Mouse (Mus musculus) right cerebral cortex, postnatal 10 days (tissue): ENCODE measurements around the gene Gm49601.

ENCODE experiments used
- DNase-seq, 2 experiments: peaks; one replicate each; pipeline ENCODE4 v3.0.0; 2021; ENCODE audit warnings: low spot score in 2 of 2

Gm49601 gene

DNA sequence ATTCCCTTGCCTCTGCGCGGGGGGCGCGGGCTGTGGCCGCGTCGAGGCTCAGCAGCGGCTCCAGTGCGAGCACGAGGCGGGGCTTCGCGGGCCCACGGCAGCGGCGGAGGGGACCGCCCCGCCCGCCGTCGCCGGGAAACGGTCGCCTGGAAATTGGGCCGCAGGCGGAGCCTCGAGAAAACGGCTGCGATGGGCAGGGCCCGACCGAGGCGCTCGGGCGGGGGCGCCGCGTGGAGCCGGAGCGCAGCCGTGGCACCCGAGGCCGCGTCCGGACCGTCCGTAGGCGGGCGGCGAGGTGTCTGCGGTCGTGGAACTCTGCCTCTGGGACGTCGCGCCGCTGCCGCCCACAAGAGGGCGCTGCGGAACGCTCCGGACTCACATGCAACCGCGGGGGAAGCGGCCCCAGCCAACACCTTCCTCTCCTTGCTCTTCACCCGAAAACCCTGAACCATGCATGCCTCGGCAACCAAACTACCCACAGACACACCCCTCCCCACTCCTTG, at the start of gene Gm49601:
TSS of gene Gm49601 (minus strand) at position 52 of the 503 bp plus-strand sequence.
- DNase-seq, result peak; percentile 88

DNA sequence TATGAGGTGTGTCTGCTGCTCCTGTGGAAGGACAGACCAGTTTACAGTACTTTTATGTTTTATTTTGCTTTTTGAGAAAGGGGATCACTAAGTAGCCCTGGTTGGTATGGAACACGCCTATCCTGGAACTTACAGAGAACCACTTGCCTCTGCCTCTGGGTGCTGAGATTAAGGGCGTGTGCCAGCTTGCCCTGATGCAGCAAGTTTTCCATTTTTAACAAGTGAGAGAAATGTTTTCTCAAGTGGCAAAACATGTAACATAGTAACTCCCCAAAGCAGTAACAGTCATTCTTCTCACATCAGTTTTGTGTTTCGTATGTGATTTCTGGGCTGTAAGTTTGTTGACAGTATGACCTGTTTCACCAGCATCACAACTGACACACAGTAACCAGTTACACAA, 46.8 kb upstream of the Gm49601 start:
- no peak for DNase-seq

DNA sequence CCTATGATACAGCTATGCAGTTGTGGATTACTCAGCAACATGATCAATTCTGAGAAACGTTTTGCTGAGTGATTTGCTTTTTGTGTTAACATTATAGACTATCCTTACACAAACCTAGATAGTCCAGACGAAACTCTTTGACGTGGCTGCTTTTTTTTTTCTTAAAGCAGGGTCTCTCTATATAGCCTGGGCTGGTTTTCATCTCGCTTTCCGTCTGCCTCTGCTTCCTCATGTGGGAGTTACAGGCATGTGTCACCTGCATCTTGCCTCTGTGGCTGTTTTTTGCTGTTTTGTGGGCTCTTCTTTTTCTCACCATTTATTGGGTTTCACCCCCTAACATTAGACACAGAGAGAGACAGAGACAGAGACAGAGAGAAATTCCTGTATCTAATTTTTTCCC, 45.8 kb upstream of the Gm49601 start:
- no peak for DNase-seq

DNA sequence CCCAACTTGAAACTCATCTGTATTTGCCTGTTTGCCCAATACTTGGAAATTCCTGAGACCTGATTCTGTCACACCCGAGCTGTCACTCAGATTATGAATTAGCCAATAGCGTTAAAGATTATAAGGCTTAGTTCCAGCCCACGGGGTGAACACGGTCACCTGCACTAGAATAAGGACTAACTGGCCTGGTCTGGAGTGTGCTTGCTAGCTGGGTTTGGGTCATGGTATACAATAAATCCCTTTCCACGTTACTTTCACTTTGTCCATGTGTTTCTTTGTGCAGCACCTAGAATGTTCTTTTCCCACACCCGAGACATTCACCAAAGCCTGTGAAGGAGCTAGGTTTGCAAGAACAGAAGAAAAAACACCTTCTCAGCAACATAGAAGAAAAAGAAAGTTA, 43.7 kb upstream of the Gm49601 start:
- no peak for DNase-seq

DNA sequence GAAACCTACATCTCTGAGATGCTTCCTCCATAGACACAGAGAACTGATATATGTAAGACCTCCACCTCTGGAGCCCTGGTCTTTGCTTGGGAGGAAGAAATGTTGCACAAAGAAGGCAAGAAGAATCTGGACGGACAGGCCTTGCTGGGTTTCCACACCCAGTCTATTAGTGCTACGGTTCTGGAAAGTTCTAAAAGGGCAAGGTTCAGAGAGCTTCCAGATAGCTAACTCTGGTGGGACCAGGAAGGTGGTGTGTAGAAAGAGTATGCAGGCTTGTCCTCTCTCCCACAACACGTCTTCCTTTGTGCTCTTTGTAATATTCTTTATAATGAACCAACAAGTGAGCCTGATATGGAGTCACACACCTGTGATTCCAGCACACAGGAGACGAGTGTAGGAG, 32.4 kb upstream of the Gm49601 start:
- no peak for DNase-seq

DNA sequence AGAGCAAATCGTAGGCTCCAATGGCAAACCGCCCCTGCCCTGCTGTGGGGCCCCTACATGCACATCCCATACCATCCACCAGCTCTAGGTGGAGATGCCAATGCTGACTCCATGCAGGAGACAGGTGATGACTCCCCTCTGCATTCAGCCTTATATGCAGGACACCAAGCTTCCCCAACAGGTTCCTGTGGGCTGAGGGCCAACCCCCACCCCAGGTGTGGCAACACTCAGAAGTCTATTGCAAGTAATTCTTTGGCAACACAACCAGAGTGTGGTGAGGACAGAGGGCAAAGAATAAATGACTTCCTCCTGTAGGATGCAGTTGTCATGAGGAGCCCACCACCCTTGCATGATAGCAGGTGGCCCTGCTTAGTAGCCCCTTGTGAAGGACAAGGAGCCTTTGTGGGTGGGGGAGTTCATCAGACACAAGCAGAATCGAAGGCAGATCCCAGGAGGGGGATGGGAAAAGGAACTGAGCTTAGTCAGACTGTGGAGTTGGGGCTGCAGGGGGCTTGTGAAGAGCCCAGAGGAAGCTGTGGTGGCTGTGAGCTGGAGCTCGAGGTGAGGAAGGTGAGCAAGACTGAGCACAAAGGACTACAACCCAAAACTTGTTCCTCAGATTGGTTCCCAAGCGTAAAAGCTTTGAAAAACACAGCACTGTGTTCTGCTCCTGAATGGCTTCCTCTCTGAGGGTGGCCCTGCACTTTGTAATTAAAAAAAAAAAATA, 29.3 kb upstream of the Gm49601 start:
- DNase-seq, result no peak

DNA sequence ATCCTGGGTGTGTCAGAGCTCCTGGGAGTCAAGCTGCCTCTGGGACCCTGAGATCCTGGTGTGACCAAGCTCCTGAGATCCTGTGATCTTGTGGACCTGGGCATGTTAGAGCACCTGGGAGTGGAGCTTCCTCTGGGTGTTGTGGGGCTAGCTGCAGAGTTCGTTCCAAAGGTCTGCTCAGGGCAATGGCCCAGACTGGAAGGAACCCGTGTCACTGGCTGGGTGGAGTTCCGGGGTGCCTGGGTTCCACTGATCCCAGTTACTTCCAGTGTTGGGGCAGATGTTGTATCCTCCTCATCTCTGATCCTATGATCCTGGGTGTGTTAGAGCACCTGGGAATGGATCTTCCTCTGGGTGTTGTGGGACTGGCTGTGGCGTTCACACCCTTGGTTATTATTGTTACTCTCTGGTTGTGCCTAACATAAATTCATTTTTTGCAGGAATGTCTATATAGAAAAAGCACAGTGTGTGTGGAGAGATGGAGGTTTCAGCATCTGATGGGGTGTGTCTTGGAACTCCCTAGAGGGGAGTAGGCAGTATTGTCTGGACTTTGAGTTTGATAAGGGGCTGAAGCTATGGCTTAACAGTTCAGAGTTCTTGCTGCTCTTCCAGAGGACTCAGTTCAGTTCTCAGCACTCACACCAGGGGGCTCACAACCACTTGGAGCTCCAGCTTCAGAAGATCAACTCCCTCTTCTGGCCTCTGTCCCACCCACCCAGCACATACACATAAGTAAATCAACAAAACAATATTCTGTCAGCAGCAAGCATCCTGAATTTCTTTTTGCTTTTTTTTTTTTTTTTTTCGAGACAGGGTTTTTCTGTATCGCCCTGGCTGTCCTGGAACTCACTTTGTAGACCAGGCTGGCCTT, 27.3 kb upstream of the Gm49601 start:
- no peak for DNase-seq

DNA sequence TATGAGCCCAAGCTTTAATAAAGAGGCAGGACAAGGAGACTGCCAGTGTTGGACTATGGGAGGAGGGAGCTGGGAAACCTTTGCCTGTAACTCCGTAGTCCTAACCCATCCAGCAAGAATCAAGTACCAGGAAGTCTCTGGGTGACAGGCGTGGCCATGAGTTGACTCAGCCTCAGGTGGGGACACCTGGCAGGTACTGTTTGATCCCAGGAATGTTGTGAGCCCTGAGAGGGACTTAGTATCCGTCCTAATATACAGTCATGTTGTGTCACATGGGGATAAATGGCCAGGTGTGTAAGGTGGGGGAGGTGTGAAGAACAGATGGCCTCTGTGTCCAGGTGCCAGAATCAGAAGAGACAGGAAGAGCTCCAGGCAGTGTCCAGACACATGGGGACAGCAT, 22.9 kb upstream of the Gm49601 start:
- no peak for DNase-seq

DNA sequence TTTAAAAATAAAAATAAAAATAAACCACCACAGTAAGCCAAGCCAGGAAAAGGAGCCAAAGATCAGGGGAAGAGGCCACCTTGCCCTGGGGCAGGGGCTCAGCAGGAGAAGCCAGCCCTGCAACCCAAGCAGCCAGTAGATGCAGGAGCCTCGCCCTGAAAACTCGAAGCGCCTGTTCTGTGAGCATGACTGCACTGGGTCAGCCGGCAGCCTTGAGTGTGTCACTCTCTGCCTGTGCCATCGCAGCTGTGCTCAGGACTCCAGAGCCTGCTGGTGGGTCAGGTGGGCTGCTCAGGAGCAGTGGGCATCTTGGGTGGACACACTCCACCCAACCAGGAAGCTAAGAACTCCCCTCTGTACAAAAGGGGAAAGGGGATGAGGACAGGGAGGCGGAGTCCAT, 19.1 kb upstream of the Gm49601 start:
- no peak for DNase-seq

DNA sequence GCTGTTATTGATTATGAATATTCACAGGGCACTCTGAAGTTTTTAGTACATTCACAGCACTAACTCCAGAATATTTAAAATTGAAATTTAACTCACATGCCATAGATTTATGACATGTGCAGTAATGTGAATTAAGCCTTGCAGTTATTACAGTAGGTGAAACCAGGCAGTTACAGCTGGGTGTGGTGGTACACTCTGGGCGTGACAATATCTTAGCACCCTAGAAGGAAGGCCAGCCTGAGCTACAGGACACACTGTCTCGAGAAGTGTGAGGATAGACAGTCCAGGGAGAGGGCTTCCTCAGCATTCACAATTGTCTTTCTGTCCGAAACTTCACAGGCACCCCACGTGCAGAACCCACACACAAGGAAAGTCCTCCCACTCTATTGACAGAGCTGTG, 18.3 kb upstream of the Gm49601 start:
- DNase-seq, result no peak

DNA sequence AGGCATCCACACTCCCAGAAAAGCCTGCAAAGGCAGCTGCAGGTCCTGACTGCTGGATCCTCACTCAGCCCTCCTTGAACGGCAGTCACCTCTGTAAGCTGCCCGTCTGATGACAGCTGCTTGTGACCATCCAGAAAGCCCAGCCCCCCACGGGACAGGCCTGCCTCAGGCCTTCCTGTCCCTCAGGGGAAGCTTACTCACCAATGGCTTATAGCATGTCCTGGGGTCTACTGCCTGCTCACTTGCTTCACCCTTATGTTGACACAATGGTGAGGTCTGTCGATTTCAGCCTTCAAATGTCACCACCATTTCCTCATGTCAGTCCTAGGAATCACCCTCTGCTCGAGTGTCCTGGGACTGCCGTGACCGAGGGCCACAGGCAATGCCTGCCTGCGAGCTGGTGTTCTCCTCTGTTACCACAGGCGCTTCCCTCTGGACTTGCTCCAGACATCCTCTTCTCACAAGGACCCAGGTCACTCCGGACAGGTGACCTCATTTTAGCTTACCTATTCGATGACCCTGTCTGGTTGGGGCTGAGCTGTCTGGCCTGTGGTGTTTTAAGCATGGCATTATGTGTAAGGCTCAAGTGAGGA, 17.3 kb upstream of the Gm49601 start:
- DNase-seq, result no peak

DNA sequence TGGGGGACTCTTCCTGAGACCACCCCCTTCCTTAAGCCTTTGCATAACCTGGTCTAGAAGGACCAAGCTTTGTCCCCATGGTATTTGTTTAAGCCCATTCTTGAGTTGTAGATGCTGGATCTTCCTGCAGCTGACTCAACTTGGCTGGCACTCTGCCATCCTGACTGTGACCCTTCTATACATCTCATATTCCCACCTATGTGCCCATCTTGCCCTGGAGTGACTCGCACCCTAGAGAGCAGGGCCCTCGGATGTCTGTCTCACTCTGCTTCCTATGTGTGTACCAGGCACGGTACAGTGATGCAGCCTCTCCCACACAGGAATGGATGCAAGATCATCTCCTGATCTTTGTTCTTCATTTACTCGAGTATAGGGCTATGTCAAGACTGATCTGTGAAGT, 16.7 kb upstream of the Gm49601 start:
- no peak for DNase-seq

DNA sequence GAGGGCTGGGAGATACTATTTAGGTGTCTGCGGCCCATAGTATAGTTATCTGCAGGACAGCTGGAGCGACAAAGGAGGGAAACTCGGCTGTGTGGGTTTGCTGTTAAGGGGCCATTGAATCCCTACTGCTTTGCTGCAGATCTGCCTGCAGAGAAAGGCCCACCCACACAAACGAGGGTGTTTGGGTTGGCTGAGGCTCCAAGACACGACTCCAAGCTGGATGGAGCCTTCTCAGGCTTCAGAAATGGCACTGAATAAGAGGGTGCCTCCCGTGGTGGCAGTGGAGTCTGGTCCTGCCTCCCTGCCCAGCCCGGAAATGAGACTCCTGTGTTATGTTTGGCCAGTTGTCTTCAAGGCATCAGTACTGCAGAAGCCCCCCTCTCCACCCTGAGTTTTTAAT, 16.1 kb upstream of the Gm49601 start:
- peak in 1 of 2 experiments; percentile 25 for DNase-seq

DNA sequence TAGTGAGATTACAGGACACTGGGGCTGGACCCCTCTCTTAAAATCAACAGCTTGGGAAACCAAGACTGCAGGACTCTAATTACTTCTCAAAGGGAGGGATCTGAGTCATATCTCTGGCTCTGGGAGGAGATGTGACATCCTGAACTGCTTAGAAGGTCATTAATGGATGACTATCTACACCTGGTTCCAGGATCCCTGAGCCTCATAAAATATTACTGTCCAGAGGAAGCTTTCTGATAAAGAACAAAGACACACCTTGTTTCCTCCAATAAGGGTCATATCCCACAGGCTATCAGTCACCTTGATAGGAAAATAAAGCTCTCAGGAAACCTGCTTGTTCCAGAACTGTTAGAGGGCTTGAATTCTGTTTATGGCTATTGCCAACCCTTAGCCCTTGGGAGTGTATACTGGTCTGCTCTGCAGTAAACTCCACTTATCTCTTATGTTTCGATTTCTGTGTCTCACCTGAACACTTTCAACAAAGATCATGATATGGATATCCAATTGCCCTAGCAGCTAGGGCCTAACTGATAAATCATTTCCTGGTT, 13.2 kb upstream of the Gm49601 start:
- DNase-seq, result no peak

DNA sequence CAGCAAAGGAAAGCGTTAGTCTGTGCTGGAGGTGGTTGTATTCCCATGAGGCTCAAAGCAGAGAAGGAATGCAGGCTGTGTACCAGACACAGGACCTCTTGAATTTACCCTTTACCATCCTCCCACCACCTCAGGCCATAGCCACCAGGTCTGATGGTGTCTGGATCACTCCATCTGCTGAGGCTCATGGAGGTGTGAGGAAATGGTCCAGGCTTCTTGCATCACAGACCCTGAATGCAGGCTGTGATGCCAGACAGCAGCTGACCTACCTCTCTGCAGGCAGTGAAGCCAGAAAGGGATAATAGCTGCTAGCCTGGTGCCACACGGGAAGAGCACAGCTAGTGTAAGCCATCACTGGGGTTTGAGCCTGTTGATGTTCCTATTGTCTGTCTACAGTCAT, 12.2 kb upstream of the Gm49601 start:
- DNase-seq, result peak in 1 of 2 experiments; percentile 9

DNA sequence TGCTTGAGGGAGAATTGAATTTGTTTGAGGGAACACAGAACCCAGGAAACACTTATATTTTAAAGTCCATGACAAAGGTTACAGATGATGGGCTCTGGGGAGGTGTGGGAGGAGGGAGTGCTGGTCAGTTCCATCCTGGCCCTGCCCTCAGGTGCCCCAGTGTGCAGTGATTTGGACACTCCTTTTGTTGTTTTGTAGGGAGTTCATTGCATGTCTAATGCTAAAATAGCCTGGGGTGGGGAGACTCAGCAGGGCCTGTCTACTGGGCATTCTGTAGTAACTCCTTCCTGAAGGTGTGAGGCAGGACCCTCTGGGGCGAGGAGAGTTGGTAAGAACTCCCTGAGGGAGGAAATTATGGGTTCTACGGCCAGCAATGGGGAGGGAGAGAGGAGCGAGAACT, 10.6 kb upstream of the Gm49601 start:
- DNase-seq, result peak in 1 of 2 experiments; percentile 10

DNA sequence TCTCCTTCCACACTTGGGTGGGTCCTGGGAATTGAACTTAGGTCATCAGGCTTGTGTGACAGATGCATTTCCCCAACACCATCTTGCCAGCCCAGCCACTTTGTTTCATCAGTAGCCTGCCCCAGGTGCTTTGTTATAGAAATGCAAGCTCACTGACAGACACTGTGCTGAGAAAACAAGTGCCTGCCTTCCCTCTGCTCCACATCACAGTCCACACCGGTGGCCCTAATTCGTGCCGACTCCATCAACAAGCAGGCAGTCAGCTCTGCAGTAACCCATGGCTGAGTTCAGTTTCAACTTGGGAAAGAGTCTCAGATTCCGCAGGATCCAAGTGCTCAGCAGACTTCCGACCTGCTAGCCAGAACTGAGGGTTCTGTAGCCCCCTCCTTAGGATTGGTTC, 10.2 kb upstream of the Gm49601 start:
- DNase-seq, result peak; percentile 9 to 13

DNA sequence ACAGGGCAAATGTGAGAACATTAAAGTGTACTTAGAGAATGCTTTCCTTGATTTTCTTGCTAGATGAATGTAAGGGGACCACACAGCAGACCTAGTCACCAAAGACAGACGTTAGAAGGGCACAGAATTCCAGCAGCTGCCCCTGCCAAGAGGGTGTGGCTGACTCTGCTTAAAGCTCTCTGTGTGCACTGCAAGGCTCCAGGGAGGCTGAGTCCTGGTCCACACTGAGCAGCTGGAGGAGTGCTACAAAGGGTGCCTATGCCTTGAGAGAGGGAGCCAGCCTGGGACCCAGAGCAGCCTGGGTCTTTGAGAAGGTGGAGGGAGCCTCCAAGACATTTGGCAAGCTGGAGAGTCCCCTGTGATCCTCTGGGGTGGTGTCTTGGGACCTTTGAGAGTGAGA, 7.1 kb upstream of the Gm49601 start:
- DNase-seq, result no peak

DNA sequence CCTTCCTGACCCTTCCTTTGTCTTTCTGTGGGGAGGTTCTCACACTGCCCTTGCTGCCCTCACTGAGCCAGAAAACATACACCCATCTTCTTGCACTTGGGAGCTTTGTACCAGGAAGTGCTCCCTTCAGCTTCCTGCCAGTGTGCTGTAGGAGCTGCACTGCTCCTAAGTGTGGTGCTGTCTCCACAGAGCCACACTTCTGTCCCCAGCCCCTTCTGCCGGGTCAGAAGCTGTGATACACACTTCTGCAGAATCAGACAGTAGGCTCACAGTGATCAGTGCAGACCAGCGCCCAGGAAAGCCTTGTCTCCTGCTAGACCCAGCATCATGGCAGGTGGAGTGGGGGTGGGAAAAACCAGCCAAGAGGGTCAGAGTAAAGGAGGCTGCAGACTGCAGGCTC, 6.6 kb upstream of the Gm49601 start:
- no peak for DNase-seq

DNA sequence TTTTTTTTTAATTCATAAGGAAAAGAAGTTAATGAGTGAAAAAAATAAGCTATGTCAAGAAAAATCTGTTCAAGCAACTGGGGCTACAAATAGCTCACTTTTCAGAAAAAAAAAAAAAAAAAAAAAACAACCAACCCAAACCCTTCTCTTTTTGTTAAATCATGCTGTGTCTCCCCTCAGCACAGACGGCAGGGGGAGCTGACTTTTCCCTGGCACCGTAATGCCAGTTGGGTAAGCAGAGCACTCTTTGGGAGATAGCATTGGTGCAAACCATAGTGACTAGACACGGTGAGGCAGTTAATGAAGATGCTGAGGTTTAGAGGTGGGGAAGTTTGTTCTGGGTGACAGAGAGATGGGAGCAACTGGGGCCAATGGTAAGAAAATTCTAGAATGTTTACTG, 5.8 kb upstream of the Gm49601 start:
- peak; percentile 57 to 61 for DNase-seq

DNA sequence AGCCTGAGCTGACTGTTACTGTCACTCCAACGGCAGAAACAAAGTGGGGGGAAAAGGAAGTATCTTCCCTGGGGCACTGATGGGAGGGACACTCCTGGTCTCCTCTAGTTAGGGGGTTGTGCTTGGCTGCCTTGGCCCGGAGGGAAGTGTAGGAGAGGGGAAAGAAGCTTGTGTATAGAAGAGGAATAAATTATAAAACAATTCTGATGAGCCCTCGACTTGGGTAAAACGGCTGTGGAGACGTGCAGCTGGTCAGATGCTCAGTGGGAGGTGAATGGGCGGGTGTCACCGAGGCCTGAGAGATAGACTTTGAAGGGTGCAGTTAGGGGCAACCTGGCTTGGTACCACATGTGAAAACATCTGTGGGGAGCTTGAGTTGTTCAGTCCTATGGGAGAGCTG, 4.9 kb upstream of the Gm49601 start:
- DNase-seq, result peak in 1 of 2 experiments; percentile 22

DNA sequence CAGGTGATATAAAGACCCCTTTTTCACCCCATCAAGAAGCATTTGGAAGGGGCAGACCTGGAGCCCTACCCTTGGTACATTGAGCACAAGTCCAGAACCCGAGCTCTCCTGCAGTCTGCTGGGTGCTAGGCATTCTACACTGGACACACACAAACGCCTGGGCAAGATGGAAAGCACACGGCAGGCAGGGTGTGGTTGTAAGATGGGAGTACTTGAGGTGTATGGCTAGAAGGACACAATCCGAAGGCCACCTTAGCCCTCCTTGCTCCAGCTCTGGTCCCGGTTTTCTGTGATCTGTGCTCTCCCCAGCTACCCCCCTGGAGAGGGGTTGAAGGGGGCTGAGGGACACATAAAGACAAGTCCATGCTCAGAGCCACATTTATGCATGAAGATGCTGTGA, 4.1 kb upstream of the Gm49601 start:
- DNase-seq, result no peak
